Mouse (Mus musculus) layer of hippocampus, postnatal 36 days (tissue): ENCODE data around the gene Fat3. TPM values are rescaled to one million over a fixed set of nuclear protein-coding genes. Genes with fewer than 3 reads are reported as not detected.

Experiments
- DNase-seq, 2 experiments: peaks; one replicate each; pipeline ENCODE4 v3.0.0; 2022
- total RNA-seq, 2 experiments: library from RNA; stranded (reverse); gene quantifications; 2 replicates each; pipeline ENCODE4 v1.2.3; 2021

Gene Fat3
- total RNA-seq, 2 experiments from 2014 or later: 35.3 to 40.1 TPM

DNA sequence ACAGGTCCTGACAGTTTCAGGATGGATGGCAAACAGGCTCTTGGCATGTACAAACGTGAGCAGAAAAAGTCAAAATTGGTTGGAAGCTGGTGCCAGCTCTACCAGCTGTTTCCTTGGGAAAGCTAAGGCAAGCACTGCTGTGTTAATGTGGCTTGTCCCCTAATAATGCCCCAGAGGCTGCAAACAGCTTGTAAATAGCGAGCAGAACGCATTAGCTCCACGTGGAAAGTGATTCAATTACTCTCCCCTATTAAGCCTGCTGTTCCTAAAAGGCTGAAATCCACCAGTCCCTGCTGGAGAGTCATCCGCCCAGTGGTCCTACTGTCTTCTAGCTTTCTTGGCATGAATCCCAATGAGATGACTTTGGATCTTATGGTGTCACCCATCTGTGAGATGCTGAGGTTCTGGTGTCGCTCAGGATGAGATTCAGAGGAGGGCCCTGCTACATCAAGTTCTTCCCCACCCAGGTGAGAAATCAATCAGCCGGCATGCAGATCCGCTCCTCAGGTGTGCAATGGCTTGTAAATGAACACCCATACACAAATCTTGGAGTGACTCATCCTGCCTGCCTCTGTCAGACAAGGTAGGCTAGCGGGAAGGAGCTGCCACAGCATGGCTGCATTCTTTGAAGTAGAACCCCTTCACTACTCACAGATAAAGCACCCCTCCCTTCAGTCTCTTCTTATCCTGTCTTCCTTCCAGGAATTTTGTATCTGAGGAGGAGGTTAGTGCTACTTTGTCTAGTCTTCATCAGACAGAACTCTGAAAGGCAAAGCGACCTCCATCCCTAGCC, 634.6 kb downstream of the Fat3 start:
- no peak for DNase-seq

- no peak for DNase-seq
These were observed 639.7 kb downstream of the Fat3 start for GRCm38 (mm10) chr9:15861402-15861801.
